Mouse (Mus musculus) C2C12 (cell line): ENCODE measurements around the gene Lrrc15.

Experiments used
- CEBPB ChIP-seq: IDR thresholded peaks from one replicate; pipeline ENCODE4 v1.6.1; 2011; ENCODE audit warnings: low read depth, mild to moderate bottlenecking, control low read depth, moderate library complexity
- CTCF ChIP-seq: IDR thresholded peaks from one replicate; pipeline ENCODE4 v1.5.1; 2011; ENCODE audit not compliant: control insufficient read depth, insufficient read depth, insufficient read length
- MAX ChIP-seq: IDR thresholded peaks from one replicate; pipeline ENCODE4 v1.6.1; 2011; ENCODE audit warnings: mild to moderate bottlenecking, control low read depth
- MYOD1 ChIP-seq: IDR thresholded peaks from one replicate; pipeline ENCODE4 v1.6.1; 2011; ENCODE audit warnings: low read depth; ENCODE audit not compliant: control insufficient read depth, insufficient read length
- MYOG ChIP-seq: IDR thresholded peaks from one replicate; pipeline ENCODE4 v1.6.1; 2011; ENCODE audit not compliant: control insufficient read depth, insufficient read length; ENCODE audit errors: extremely low read depth
- USF1 ChIP-seq: IDR thresholded peaks from one replicate; pipeline ENCODE4 v1.6.1; 2011; ENCODE audit warnings: low read depth, mild to moderate bottlenecking, control low read depth, moderate library complexity

GRCm38 (mm10) chr16:30266561-30266960, 16.5 kb downstream of the Lrrc15 start:
- TF ChIP-seq CTCF (no peak), MYOD1 (no peak), MYOG (no peak), USF1 (no peak), CEBPB (no peak), MAX (no peak)
